Mouse (Mus musculus) midbrain, embryonic 11.5 days (tissue): ENCODE measurements around the gene Dph7. TPM values are rescaled to one million over a fixed set of nuclear protein-coding genes. Genes with fewer than 3 reads are reported as not detected.
"Not testable (repeated sequence)": the region's sequence is repeated elsewhere in the genome, so short reads cannot be mapped to it uniquely, and the experiment has no call there.

Source experiments
- ATAC-seq: fragments of 200-750 bp; cut with Nextera tagmentation; 2 replicates; pipeline ENCODE4 v1.8.0; 2017; ENCODE audit warnings: moderate TSS enrichment, moderate library complexity; ENCODE audit not compliant: low FRiP score
- DNase-seq: peaks from one replicate; pipeline ENCODE4 v3.0.0; 2015; ENCODE audit warnings: low spot score; ENCODE audit errors: missing footprints
- H3K27ac ChIP-seq: fragments of 300-500 bp; sonication (generic); 2 replicates; pipeline ENCODE4 v1.5.1; 2014; ENCODE audit warnings: low read depth, low read length
- H3K27me3 ChIP-seq: fragments of 300-500 bp; sonication (generic); 2 replicates; pipeline ENCODE4 v1.6.1; 2014; ENCODE audit warnings: mild to moderate bottlenecking, low read length, moderate library complexity, mixed read lengths; ENCODE audit not compliant: control insufficient read depth, insufficient read depth
- H3K36me3 ChIP-seq: fragments of 300-500 bp; sonication (generic); 2 replicates; pipeline ENCODE4 v1.6.1; 2014; ENCODE audit warnings: mild to moderate bottlenecking, low read length, moderate library complexity, mixed read lengths; ENCODE audit not compliant: control insufficient read depth, insufficient read depth
- H3K4me1 ChIP-seq: fragments of 300-500 bp; sonication (generic); 2 replicates; pipeline ENCODE4 v1.6.1; 2014; ENCODE audit warnings: low read length; ENCODE audit not compliant: control insufficient read depth, insufficient read depth
- H3K4me2 ChIP-seq: fragments of 300-500 bp; sonication (generic); 2 replicates; pipeline ENCODE4 v1.6.1; 2014; ENCODE audit warnings: mild to moderate bottlenecking, moderate library complexity
- H3K4me3 ChIP-seq: fragments of 300-500 bp; sonication (generic); 2 replicates; pipeline ENCODE4 v1.5.1; 2014; ENCODE audit warnings: low read depth, low read length
- H3K9ac ChIP-seq: fragments of 300-500 bp; sonication (generic); 2 replicates; pipeline ENCODE4 v1.6.1; 2014; ENCODE audit warnings: low read length
- H3K9me3 ChIP-seq: fragments of 300-500 bp; sonication (generic); 2 replicates; pipeline ENCODE4 v1.6.1; 2016; ENCODE audit warnings: low read length; ENCODE audit not compliant: control insufficient read depth
- WGBS: fragments of 180-500 bp; shearing (Covaris S2); extraction: QIAGEN DNeasy Blood & Tissue Kit; methylation state at CpG from one replicate; pipeline ENCODE4 v1.1.7; 2014; 5-methylcytosine and 5-hydroxymethylcytosine counted together
- polyA plus RNA-seq: library from polyadenylated mRNA; unstranded; fragments of >200 nt; fragmentation: Nextera tagmentation; extraction: Ambion mirVana; gene quantifications from 2 replicates; pipeline ENCODE4 v1.2.1, GENCODE M21; 2014

Dph7 gene
- polyA plus RNA-seq, 1 experiment from 2014 or later, result 32.6 TPM

DNA sequence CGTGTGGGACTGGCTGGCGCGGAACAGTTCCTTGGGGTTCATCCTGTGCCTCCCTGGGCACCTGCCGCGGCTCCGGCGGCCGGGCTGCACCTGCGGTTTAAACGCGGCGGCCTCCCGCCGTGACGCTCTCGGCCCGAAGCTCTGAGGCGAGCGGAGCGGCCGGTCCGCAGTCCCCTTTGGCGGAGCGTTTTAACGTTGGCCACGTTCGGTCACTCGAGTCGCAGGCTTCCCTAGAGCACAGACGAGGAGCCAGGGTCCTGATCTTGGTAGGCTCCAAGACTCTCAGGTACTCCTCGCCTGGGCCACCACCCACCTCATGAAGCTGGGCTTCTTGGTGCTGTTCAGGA, 12.0 kb upstream of the Dph7 start:
- Histone ChIP-seq H3K4me3 (peak overlapping the region; percentile 96), H3K36me3 (peaks cover 5% of the 10 kb centered on the region), H3K27ac (peak overlapping the region; percentile 35; the same call in 1 of the 2 replicates), H3K4me2 (peak overlapping the region; percentile 52), H3K9ac (peak overlapping the region; percentile 93), H3K27me3 (no peaks in the 10 kb centered on the region), H3K9me3 (no peaks in the 10 kb centered on the region), H3K4me1 (peaks cover 15% of the 10 kb centered on the region)
- DNase-seq (peak; percentile 93), ATAC-seq (peak; percentile 8; the same call in 1 of the 2 replicates)
- WGBS, result 0% methylated on average over 31 of the region's 31 CpGs

DNA sequence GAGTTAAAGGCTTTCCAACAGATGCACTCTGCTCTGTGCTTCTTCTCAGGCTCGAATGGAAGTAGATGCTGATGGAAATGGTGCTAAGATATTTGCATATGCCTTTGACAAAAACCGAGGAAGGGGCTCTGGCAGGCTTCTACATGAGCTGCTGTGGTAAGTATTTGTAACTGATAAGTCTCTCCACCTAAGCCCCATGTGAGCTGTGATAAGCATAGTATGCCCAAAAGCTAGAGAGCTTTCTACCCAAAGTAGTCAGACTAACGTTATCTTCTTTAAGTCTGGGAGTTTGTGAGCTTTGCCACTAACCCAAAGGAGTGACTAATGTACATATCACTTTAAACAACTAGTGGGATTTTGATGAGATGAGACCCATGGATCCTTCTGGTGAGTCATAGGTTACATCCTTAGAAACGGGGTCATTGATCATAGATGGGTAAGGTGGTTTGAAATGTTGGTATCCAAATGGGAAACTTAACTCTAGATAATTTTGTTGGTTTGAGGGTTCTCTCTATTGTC, 9.6 kb upstream of the Dph7 start:
- Histone ChIP-seq H3K9ac (no peak overlapping the region), H3K4me1 (peaks cover 15% of the 10 kb centered on the region), H3K9me3 (no peaks in the 10 kb centered on the region), H3K4me2 (no peak overlapping the region), H3K36me3 (peaks cover 9% of the 10 kb centered on the region), H3K4me3 (no peak overlapping the region), H3K27me3 (no peaks in the 10 kb centered on the region), H3K27ac (no peak overlapping the region)
- DNase-seq (no peak), ATAC-seq (no peak)
- WGBS, result 89% methylated on average over 4 of the region's 4 CpGs

DNA sequence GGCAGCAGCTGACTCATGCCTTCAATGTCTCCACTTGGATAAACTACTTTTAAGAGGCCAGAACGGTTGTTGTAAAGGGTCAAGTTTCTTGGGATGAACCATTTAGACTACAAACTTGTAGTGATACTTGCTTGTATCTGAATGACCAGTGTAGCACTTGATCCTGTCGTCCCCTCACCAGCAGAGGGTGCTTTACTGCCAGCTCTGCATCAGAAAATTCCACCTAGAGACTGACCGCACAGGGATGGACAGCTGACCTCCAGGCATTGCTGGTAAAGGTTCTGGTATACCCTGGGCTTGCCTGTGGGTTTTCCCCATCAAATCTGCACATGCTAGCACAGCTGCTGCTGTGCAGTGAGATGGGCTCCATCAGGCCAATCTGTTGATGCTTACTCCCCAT, 1.3 kb upstream of the Dph7 start:
- Histone ChIP-seq H3K4me2 (no peak overlapping the region), H3K4me3 (no peak overlapping the region), H3K4me1 (peaks cover 6% of the 10 kb centered on the region), H3K27me3 (no peaks in the 10 kb centered on the region), H3K9ac (no peak overlapping the region), H3K9me3 (no peaks in the 10 kb centered on the region), H3K36me3 (peaks cover 13% of the 10 kb centered on the region), H3K27ac (no peak overlapping the region)
- 45% methylated on average over 3 of the region's 3 CpGs for WGBS
- DNase-seq (peak; percentile 84), ATAC-seq (peak; percentile 45; the same call in 1 of the 2 replicates)

DNA sequence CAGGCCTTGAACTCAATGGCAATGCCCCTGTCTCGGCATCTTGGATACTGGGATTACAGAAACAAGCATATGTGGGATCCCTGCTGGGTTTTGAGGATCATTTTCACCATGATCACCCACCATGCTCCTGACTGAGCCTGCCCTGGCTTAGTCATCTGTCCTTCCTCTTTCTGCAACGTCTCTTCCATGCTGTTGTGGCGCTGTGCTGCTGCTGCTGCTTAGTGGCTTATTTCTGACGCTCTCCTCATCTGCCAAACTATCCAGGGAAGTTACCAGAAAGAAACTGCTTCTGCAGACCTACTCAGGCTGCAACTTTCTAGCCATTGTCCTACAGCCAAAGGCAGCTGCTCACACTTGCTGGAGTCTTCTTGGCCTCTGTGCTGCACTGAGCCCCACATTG, 8.2 kb downstream of the Dph7 start:
- no peak for DNase-seq
- H3K36me3 ChIP-seq, result peaks cover 19% of the 10 kb centered on the region

DNA sequence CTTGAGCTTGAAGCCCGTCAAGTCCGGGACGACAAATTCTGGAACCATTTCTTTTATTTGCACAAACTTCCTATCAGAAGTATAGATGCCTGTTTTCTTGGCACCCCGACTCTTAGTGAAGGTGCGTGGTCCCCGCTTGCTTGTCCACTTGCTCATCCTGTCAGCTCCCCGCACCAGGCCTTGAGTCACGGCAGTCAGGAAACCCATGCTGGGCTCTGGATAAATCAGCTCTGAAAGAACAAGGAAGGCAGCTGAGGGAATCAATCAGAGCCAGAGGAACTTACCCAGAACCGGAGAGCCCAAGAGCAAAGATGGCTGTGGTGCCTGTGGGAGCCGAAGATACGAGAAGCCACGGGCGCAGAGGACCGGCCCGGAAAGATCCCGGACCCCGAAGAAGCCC, 12.3 kb downstream of the Dph7 start:
- WGBS, result under 1% methylated on average over 17 of the region's 17 CpGs
- H3K27me3 ChIP-seq, H3K9me3 ChIP-seq, H3K36me3 ChIP-seq, ATAC-seq, DNase-seq: not testable (repeated sequence)
- H3K4me1 ChIP-seq, result peaks cover 12% of the 10 kb centered on the region
- H3K9ac ChIP-seq, result peak overlapping the region; percentile 83
- H3K27ac ChIP-seq, result peak overlapping the region; percentile 73
- H3K4me2 ChIP-seq, result peak overlapping the region; percentile 81
- H3K4me3 ChIP-seq, result peak overlapping the region; percentile 78

More for the DNA sequence above, 8.2 kb downstream of the Dph7 start:
- no peak for ATAC-seq
- no peak overlapping the region for H3K4me3 ChIP-seq
- H3K4me1 ChIP-seq, result peaks cover 4% of the 10 kb centered on the region; the same call in 1 of the 2 replicates
- H3K4me2 ChIP-seq, result no peak overlapping the region
- H3K9ac ChIP-seq, result no peak overlapping the region
- H3K9me3 ChIP-seq, result no peaks in the 10 kb centered on the region
- WGBS, result 81% methylated on average over 4 of the region's 4 CpGs
- no peaks in the 10 kb centered on the region for H3K27me3 ChIP-seq
- no peak overlapping the region for H3K27ac ChIP-seq

DNA sequence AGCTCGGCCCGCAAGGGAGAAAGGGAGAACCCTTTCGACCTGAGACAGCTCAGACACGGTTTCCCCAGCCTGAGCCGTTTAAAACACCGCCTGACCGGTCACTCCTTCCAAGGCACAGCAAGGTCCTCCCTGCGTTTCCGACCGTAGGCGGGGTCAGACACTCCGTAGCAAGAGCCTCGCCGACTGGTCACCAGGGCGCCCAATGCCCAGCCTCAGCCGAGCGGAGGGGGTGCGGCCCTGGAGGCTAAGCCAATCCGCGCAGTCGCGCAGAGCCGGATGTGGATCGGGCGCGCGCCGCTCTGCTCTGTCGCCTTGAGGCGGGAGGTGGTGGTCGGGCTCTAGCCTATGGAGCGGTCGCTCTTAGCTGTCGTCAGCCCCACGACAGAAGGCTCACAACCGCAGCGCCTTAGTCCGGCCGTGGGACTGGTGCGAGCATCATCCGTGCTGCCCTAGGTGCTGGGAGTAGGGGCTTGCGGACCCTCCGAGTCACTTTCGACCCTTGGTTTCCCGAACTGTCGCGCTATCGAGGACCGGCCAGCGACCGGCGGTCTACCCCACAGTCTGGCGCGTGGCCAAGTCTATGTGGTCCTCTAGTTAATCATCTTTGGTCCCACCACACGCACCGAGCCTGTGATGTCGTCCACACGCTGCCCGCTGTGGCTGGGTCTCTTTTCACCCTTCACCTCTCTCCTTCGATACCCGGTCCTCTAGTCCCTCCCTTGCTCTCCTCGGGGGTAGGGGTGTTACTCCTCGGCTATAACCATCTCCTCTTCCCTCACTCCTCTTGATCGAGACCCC, 12.9 kb downstream of the Dph7 start, which contains the start of gene Mrpl41:
Gene Mrpl41, minus strand, starts transcription at position 193 of the 798 bp plus-strand sequence.
- peak within 1 kb of the TSS; percentile 78 for H3K4me3 ChIP-seq
- ATAC-seq (peak; percentile 99), DNase-seq (peak; percentile 99)
- under 1% methylated on average over 62 of the region's 64 CpGs for WGBS
- H3K27ac ChIP-seq, result peak within 1 kb of the TSS; percentile 73
- peak within 1 kb of the TSS; percentile 81 for H3K4me2 ChIP-seq
- peaks cover 12% of the 10 kb centered on the region for H3K4me1 ChIP-seq
- no peaks in the 10 kb centered on the region for H3K27me3 ChIP-seq
- H3K9ac ChIP-seq, result peak within 1 kb of the TSS; percentile 83
- peaks cover 5% of the 10 kb centered on the region; the same call in 1 of the 2 replicates for H3K36me3 ChIP-seq
- no peaks in the 10 kb centered on the region for H3K9me3 ChIP-seq

DNA sequence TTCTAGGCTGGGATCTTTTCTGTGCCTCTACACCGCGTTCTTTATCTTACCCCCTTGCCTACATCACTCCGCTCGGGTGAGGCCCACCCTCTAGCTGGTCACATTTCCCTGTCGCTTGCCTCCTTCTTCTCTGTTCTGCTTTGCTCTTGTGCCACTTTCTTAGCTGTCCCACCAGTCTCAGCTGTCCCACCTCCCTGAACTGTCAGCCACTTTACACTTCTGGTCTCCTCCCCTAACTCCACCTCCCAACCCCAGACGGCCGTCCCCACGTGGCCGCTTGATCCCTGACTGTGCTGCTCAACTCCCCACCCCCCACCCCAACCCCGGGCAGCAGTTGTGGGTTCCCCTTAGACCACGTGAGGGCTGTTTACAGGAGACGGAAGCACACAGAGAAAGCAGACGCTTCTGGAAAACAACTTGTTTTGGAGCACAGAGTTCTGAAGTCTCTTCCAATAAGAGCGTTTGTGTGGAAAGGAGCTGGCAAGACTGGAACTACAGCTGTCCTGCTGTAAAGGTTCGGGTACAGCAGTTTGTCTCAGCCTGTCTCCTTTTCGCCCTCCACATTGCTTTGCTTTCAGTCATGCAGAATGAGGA, 13.6 kb downstream of the Dph7 start, which contains the start of gene Pnpla7:
Gene Pnpla7, plus strand, starts transcription at position 330 of the 594 bp plus-strand sequence.
- peak within 1 kb of the TSS; percentile 81 for H3K4me2 ChIP-seq
- no peaks in the 10 kb centered on the region for H3K9me3 ChIP-seq
- no peaks in the 10 kb centered on the region for H3K36me3 ChIP-seq
- no peaks in the 10 kb centered on the region for H3K27me3 ChIP-seq
- peaks cover 12% of the 10 kb centered on the region for H3K4me1 ChIP-seq
- peak within 1 kb of the TSS; percentile 73 for H3K27ac ChIP-seq
- H3K9ac ChIP-seq, result peak within 1 kb of the TSS; percentile 83
- H3K4me3 ChIP-seq, result peak within 1 kb of the TSS; percentile 78
- 2% methylated on average over 16 of the region's 16 CpGs for WGBS
- DNase-seq (peak; percentile 93), ATAC-seq (peak; percentile 57)

DNA sequence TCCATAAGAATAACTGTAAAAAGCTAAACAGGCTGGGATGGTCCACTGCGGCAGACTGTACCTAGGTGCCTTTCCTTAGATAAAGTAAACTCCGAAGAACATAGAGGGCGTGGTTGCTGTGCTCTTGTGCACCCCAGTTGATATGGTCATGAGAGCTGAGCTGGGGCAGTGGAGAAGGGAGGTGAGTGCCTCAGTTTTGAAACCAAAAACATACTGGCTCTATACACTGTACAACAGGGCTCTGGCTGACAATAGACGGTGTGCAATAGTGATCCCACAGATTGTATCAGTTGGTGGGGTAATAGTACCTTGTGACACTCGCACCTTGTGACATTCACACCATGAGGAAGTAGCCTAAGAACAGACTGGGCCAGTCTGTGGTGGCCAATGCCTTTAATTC, 14.8 kb downstream of the Dph7 start:
- WGBS, result 92% methylated on average over 5 of the region's 5 CpGs
- Histone ChIP-seq H3K4me2 (no peak overlapping the region), H3K27me3 (no peaks in the 10 kb centered on the region), H3K36me3 (no peaks in the 10 kb centered on the region), H3K9me3 (no peaks in the 10 kb centered on the region), H3K9ac (no peak overlapping the region), H3K4me1 (peaks cover 12% of the 10 kb centered on the region), H3K27ac (no peak overlapping the region), H3K4me3 (no peak overlapping the region)
- DNase-seq (no peak), ATAC-seq (no peak)

DNA sequence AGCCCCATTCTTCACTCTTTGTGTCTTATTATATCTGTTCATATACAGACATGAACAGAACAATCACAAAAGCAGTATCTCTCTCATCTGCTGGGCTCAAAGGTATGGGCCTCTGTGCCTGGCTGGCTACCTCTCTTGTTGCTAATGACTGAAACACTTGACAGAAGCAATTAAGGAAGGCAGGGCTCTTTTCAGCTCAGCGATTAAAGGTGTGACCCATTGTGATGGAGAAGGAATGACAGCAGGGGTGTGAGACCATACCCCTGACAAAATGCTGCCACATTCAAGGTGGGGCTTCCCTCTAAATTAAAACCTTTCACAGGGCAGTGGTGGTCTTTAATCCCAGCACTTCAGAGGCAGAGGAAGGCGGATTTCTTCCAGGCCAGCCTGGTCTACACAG, 25.6 kb downstream of the Dph7 start:
- Histone ChIP-seq H3K4me2 (no peak overlapping the region), H3K36me3 (no peaks in the 10 kb centered on the region), H3K27me3 (no peaks in the 10 kb centered on the region), H3K27ac (no peak overlapping the region), H3K4me3 (no peak overlapping the region), H3K9me3 (no peaks in the 10 kb centered on the region), H3K4me1 (no peaks in the 10 kb centered on the region), H3K9ac (no peak overlapping the region)
- ATAC-seq, result no peak
- 75% methylated on average over 2 of the region's 2 CpGs for WGBS
- no peak for DNase-seq
